Mouse (Mus musculus) CH12.LX (cell line): ENCODE data around the gene Copg2.

Experiments
- CTCF ChIP-seq, 2 experiments: IDR thresholded peaks in 1 of 2; conservative IDR thresholded peaks in 1 of 2; 2 replicates each; pipeline ENCODE4 v1.5.1; 2011 to 2012; ENCODE audit warnings: low read depth in 2 of 2, low read length in 2 of 2, improper control_type of control experiment in 1 of 2, inconsistent platforms in 1 of 2, mild to moderate bottlenecking in 1 of 2, moderate library complexity in 1 of 2
- POLR2A ChIP-seq: IDR thresholded peaks from 2 replicates; pipeline ENCODE4 v1.6.1; 2011; ENCODE audit warnings: low read depth, mild to moderate bottlenecking, improper control_type of control experiment, low read length

DNA sequence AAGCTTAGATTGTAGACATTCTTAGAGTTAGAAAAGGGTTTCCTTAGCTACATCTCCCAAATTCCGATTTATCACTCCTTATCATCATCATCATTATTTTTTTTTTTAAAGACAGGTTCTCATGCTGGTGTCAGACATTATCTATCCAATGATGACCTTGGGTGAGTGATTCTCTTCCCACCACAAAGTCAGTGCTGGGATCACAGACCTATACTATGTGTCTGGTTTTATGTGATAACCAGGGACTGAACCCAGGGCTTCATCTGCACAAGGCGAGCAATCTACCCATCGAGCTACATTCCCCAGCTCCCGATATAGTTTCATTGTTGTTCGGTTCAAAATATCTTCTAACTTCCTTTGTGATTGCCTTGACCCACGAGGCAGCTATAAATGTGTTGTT is 183.1 kb downstream of the Copg2 start:
- no peak for TF ChIP-seq CTCF (conservative IDR thresholded peaks at IDR 0.05 in 1 of 2, IDR thresholded peaks at IDR 0.05 in 1 of 2; ENCODE audit: low read depth in 2 of 2, low read length in 2 of 2)
- no peak for TF ChIP-seq POLR2A
